Mouse (Mus musculus): ENCODE results near the gene Mcf2l.

- TF ChIP-seq CTCF (IDR thresholded peaks at IDR 0.05; ENCODE audit: extremely low read depth, insufficient read depth, insufficient read length, insufficient replicate concordance) = no peak
- no peak for TF ChIP-seq POLR2A (IDR thresholded peaks at IDR 0.05; ENCODE audit: low read depth, low read length)
These were observed 53.8 kb downstream of the Mcf2l start for GRCm38 (mm10) chr8:12927204-12927983.

Measured in spleen, adult 2 months (tissue).